Mouse (Mus musculus): ENCODE results near the gene Hnrnpl. TPM values are rescaled to one million over a fixed set of nuclear protein-coding genes. Genes with fewer than 3 reads are reported as not detected.

Gene Hnrnpl
- total and polyA plus RNA-seq, 3 experiments = 296 to 645 (median 371) TPM

GRCm38 (mm10) chr7:28771867-28772266 is 36.5 kb upstream of the Hnrnpl start:
- 0 out of 2 replicates have a peak, but pooled peaks cover 13% of the 10 kb centered on the region for H3K79me2 ChIP-seq (replicated peaks; ENCODE audit: control insufficient read depth, extremely low read depth, insufficient read depth, poor library complexity, severe bottlenecking)
- H3K36me3 ChIP-seq (replicated peaks in 1 of 2; ENCODE audit: control insufficient read depth in 1 of 2, insufficient read depth in 1 of 2, low read length in 1 of 2) = peaks cover 28 to 70% of the 10 kb centered on the region in 2 experiments
- TF ChIP-seq ZMIZ1 (IDR thresholded peaks at IDR 0.05; ENCODE audit: low read depth, low read length) (no peak), SMC3 (IDR thresholded peaks at IDR 0.05; ENCODE audit: low read depth, low read length) (no peak), PAX5 (IDR thresholded peaks at IDR 0.05; ENCODE audit: low read length) (no peak), CTCF (conservative IDR thresholded peaks at IDR 0.05 in 1 of 2, IDR thresholded peaks at IDR 0.05 in 1 of 2; ENCODE audit: low read depth in 2 of 2, low read length in 2 of 2) (no peak), ZKSCAN1 (IDR thresholded peaks at IDR 0.05; ENCODE audit: borderline replicate concordance, low read depth, low read length) (no peak), BHLHE40 (IDR thresholded peaks at IDR 0.05; ENCODE audit: low read depth, low read length) (no peak), TBP (conservative IDR thresholded peaks at IDR 0.05; ENCODE audit: low read depth, low read length) (no peak), NRF1 (IDR thresholded peaks at IDR 0.05; ENCODE audit: low read depth, low read length) (no peak), HCFC1 (IDR thresholded peaks at IDR 0.05; ENCODE audit: low read depth, low read length) (no peak), RAD21 (IDR thresholded peaks at IDR 0.05; ENCODE audit: low read depth, low read length) (no peak), POLR2A (IDR thresholded peaks at IDR 0.05; ENCODE audit: low read depth, low read length) (no peak)
- peaks cover 9 to 25% of the 10 kb centered on the region in 2 experiments for H3K4me1 ChIP-seq (ENCODE audit: control insufficient read depth in 1 of 2, insufficient read depth in 2 of 2)
- H3K4me2 ChIP-seq (ENCODE audit: insufficient read depth, low read depth, poor library complexity, severe bottlenecking) = no peak overlapping the region
- no peaks in the 10 kb centered on the region for H3K9me3 ChIP-seq (replicated peaks; ENCODE audit: low read length)
- H3K4me3 ChIP-seq (replicated peaks in 1 of 3; ENCODE audit: low read depth in 2 of 3, low read length in 2 of 3, poor library complexity in 1 of 3) = no peak overlapping the region
- H3K27ac ChIP-seq (ENCODE audit: insufficient read depth, low read depth) = no peak overlapping the region
- in situ Hi-C loops (cut with MboI; ENCODE audit: low pct_ligation_motif_present, low pct_unique_long_range_greater_than_20kb, low sequenced_read_pairs) (no loop called here), dilution Hi-C loops (cut with MboI; ENCODE audit: extremely low pct_ligation_motif_present, extremely low pct_unique_long_range_greater_than_20kb, low sequenced_read_pairs) (no loop called here)
- DNase-seq (ENCODE audit: extremely low read depth) = no peak
- H3K27me3 ChIP-seq (replicated peaks) = no peaks in the 10 kb centered on the region
- H3K9ac ChIP-seq (ENCODE audit: insufficient read depth, low read depth) = no peak overlapping the region

DNA sequence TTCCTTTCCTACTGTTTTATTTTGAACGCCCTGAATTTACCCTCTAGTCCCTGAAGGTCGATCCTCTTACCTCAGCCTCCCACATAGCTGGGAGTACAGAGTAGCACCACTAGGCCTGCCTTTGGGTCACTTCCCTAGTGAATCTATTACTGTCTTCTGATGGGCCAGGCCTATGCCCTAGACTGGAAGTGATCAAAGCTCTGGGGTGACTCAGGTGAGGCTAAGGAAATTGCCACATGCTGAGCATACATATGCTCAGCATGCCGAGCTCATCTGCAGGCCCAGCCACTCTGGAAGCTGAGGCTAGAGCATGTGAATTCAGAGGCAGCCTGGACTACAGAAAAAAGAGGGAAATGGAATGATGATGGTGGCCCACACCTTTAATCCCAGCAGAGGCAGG is 35.2 kb upstream of the Hnrnpl start:
- Histone ChIP-seq H3K36me3 (replicated peaks in 1 of 2; ENCODE audit: control insufficient read depth in 1 of 2, insufficient read depth in 1 of 2, low read length in 1 of 2) (peaks cover 33 to 80% of the 10 kb centered on the region in 2 experiments), H3K4me3 (replicated peaks in 1 of 3; ENCODE audit: low read depth in 2 of 3, low read length in 2 of 3, poor library complexity in 1 of 3) (no peak overlapping the region), H3K9me3 (replicated peaks; ENCODE audit: low read length) (no peaks in the 10 kb centered on the region), H3K4me1 (ENCODE audit: control insufficient read depth in 1 of 2, insufficient read depth in 2 of 2) (peaks cover 4 to 20% of the 10 kb centered on the region in 2 experiments; a peak in 3 of 4 replicates), H3K9ac (ENCODE audit: insufficient read depth, low read depth) (no peak overlapping the region), H3K27ac (ENCODE audit: insufficient read depth, low read depth) (no peak overlapping the region), H3K79me2 (replicated peaks; ENCODE audit: control insufficient read depth, extremely low read depth, insufficient read depth, poor library complexity, severe bottlenecking) (0 out of 2 replicates have a peak, but pooled peaks cover 4% of the 10 kb centered on the region), H3K27me3 (replicated peaks) (no peaks in the 10 kb centered on the region), H3K4me2 (ENCODE audit: insufficient read depth, low read depth, poor library complexity, severe bottlenecking) (no peak overlapping the region)
- DNase-seq (ENCODE audit: extremely low read depth) = no peak
- dilution Hi-C loops (cut with MboI; ENCODE audit: extremely low pct_ligation_motif_present, extremely low pct_unique_long_range_greater_than_20kb, low sequenced_read_pairs) = no loop called here
- in situ Hi-C loops (cut with MboI; ENCODE audit: low pct_ligation_motif_present, low pct_unique_long_range_greater_than_20kb, low sequenced_read_pairs) = no loop called here
- TF ChIP-seq USF2 (conservative IDR thresholded peaks at IDR 0.05; ENCODE audit: low read depth, low read length) (no peak), USF1 (IDR thresholded peaks at IDR 0.05; ENCODE audit: low read depth, low read length) (no peak), KAT2A (IDR thresholded peaks at IDR 0.05; ENCODE audit: insufficient replicate concordance, low read length) (no peak), MAFK (IDR thresholded peaks at IDR 0.05; ENCODE audit: insufficient replicate concordance, low read length) (no peak), TCF12 (IDR thresholded peaks at IDR 0.05; ENCODE audit: low read depth, low read length) (no peak), CTCF (conservative IDR thresholded peaks at IDR 0.05 in 1 of 2, IDR thresholded peaks at IDR 0.05 in 1 of 2; ENCODE audit: low read depth in 2 of 2, low read length in 2 of 2) (no peak), ZMIZ1 (IDR thresholded peaks at IDR 0.05; ENCODE audit: low read depth, low read length) (no peak), HCFC1 (IDR thresholded peaks at IDR 0.05; ENCODE audit: low read depth, low read length) (no peak), MXI1 (IDR thresholded peaks at IDR 0.05; ENCODE audit: low read depth, low read length) (no peak)

All from CH12.LX (cell line).